Mouse (Mus musculus): ENCODE data around the gene Ascc2.

- TF ChIP-seq CTCF (conservative IDR thresholded peaks at IDR 0.05; ENCODE audit: insufficient read depth, insufficient read length, low read depth, low read length) (no peak), POLR2A (IDR thresholded peaks at IDR 0.05; ENCODE audit: low read depth, low read length) (no peak)
Measured at GRCm38 (mm10) chr11:4643722-4644121, 6.2 kb downstream of the Ascc2 start.
